Comparison of ENCODE assay signal across 10 mouse cellular contexts in the genomic region with DNA sequence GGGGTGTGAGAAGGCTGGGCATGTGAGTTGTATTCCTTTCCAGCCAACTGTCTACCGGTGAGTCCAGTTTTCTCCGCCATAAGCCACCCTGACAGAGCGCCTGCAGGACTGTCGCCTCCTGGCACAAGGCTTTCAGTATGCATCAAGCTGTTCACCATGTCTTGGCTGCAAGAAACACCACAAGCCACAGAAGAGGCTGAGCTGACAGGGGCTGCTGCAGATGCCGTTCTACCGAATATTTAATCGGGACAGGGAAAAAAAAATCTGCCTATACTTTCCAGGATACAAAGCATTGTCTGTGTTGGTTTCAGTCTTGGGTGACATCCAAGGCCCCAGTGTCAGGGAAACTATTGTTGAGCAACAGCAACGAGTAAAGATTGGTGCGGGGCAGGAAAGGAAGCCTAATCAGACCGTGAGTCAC. TPM values are rescaled to one million over a fixed set of nuclear protein-coding genes. Genes with fewer than 3 reads are reported as not detected.
DNase-seq lines count a peak whose midpoint lies in the region; TF ChIP-seq lines count a peak whose summit lies in the region.
"Had no signal": no experiment of that assay in that cellular context is flagged by ENCODE, and none has a peak within 500 bp of the region (broad histone marks: within the 10 kb centered on the region; RNA-seq: fewer than 3 reads in every experiment).

No protein-coding gene starts in this region.

- H3K36me3 ChIP-seq in C2C12 (ENCODE audit: control insufficient read depth, insufficient read depth), result no peaks in the 10 kb centered on the region
- H3K36me3 ChIP-seq: heart, embryonic 13.5 days; limb, embryonic 12.5 days had no signal

- no peak for TF ChIP-seq CTCF in C2C12 (IDR thresholded peaks at IDR 0.05; ENCODE audit: control insufficient read depth, insufficient read depth, insufficient read length)

- DNase-seq in heart, postnatal 4 days, result peak; percentile 52
- DNase-seq in heart, adult 8-10 months (ENCODE audit: low spot score), result no peak
- DNase-seq in adrenal gland, postnatal 36 days, result peak; percentile 57 to 76
- peak; percentile 61 for DNase-seq in fibroblast of lung, adult 2 months (ENCODE audit: low read depth)
- DNase-seq in kidney, postnatal 14 days, result no peak
- no peak for DNase-seq in embryo, embryonic 11 days
- DNase-seq: kidney, postnatal 25 days had no signal

- no peaks in the 10 kb centered on the region for H3K79me2 ChIP-seq in C2C12 (ENCODE audit: control insufficient read depth, insufficient read depth)

- H3K79me3 ChIP-seq in C2C12 (ENCODE audit: low read depth), result no peaks in the 10 kb centered on the region

- no peak overlapping the region for H3K4me3 ChIP-seq in C2C12 (ENCODE audit: insufficient read depth, poor library complexity, severe bottlenecking)
- H3K4me3 ChIP-seq: heart, embryonic 13.5 days; limb, embryonic 12.5 days had no signal

- H3ac ChIP-seq in C2C12 (ENCODE audit: control insufficient read depth, insufficient read length, low read depth), result no peak overlapping the region

- H3K27me3 ChIP-seq in C2C12 (ENCODE audit: control insufficient read depth, insufficient read depth, insufficient read length), result no peaks in the 10 kb centered on the region

TF ChIP-seq in C2C12, 6 proteins besides CTCF, POLR2A, EP300 and RAD21:
- TF ChIP-seq MYOG (IDR thresholded peaks at IDR 0.05; ENCODE audit: control insufficient read depth, extremely low read depth, insufficient read length) (no peak), CEBPB (IDR thresholded peaks at IDR 0.05; ENCODE audit: low read depth) (peak; percentile 74)

RNA-seq across cellular contexts. Expression of gene Slc26a9, which starts 8.1 kb away (rescaled TPM):
- total RNA-seq in heart, postnatal 4 days (2021), result under 1 TPM in 1 of 2 experiments, not detected in 1; 0.07 TPM
- under 1 TPM in 3 of 4 experiments, not detected in 1; 0.06 to 0.16 (median 0.09) TPM for total RNA-seq in heart, adult 8-10 months (2022)
- not detected for polyA plus RNA-seq in C2C12 (2012; fragmentation: generic; extraction: Trizol)
- not detected for total RNA-seq in adrenal gland, postnatal 36 days (2021)
- polyA plus RNA-seq: limb, embryonic 12.5 days had no signal

RNA-seq across cellular contexts. Expression of gene Pm20d1, which starts 45.3 kb away (rescaled TPM):
- total RNA-seq in heart, postnatal 4 days (2021), result 1 to 10 TPM; 2.2 to 3.4 TPM
- total RNA-seq in heart, adult 8-10 months (2022), result 10 to 100 TPM in 1 of 4 experiments, 1 to 10 TPM in 3; 7.1 to 10.1 (median 8.0) TPM
- 0.01 TPM for polyA plus RNA-seq in C2C12 (2012; fragmentation: generic; extraction: Trizol)
- total RNA-seq in adrenal gland, postnatal 36 days (2021), result 10 to 100 TPM in 1 of 2 experiments, 1 to 10 TPM in 1; 6.7 to 15.6 TPM

Comparison
In these comparisons a context has a peak if more than half of its experiments do, and no peak if none do; other contexts are left out.
1. DNase-seq: peak in heart, postnatal 4 days (single experiment), adrenal gland, postnatal 36 days (2 of 2) and fibroblast of lung, adult 2 months (single experiment); none in heart, adult 8-10 months (single experiment), kidney, postnatal 14 days (single experiment) and embryo, embryonic 11 days (single experiment).